Comparison of ENCODE assay signal across 10 mouse cellular contexts in genomic region chr11:114679582-114679981, GRCm38 (mm10). TPM values are rescaled to one million over a fixed set of nuclear protein-coding genes. Genes with fewer than 3 reads are reported as not detected.
DNase-seq lines count a peak whose midpoint lies in the region; ATAC-seq and TF ChIP-seq lines count a peak whose summit lies in the region.
"Had no signal": no experiment of that assay in that cellular context is flagged by ENCODE, and none has a peak within 500 bp of the region (broad histone marks: within the 10 kb centered on the region; RNA-seq: fewer than 3 reads in every experiment).

No protein-coding gene starts in this region.

- intact Hi-C loops in left cerebral cortex, postnatal 14 days (cut with DNase I): loop anchor here (5.0 to 10.0 kb wide), 2 partner anchors 55 to 108 kb away; no protein-coding TSS in a partner anchor

- TF ChIP-seq EP300 in MEL (IDR thresholded peaks at IDR 0.05; ENCODE audit: low read depth in 1 of 2, low read length in 2 of 2): no peak

- H3K27ac ChIP-seq in embryonic facial prominence, embryonic 14.5 days (replicated peaks; ENCODE audit: low read depth, low read length): no peak overlapping the region
- H3K27ac ChIP-seq in embryonic facial prominence, embryonic 10.5 days (replicated peaks): no peak overlapping the region
- no peak overlapping the region for H3K27ac ChIP-seq in MEL (ENCODE audit: control insufficient read depth, low read depth, low read length)
- H3K27ac ChIP-seq in liver, embryonic 12.5 days: peak overlapping the region; percentile 31; the same call in 1 of the 2 replicates

- H3K27me3 ChIP-seq in embryonic facial prominence, embryonic 14.5 days (replicated peaks; ENCODE audit: control insufficient read depth, insufficient read depth, low read length): no peaks in the 10 kb centered on the region
- H3K27me3 ChIP-seq in embryonic facial prominence, embryonic 10.5 days (replicated peaks; ENCODE audit: low read depth, poor library complexity, severe bottlenecking): peaks cover 17% of the 10 kb centered on the region
- no peaks in the 10 kb centered on the region for H3K27me3 ChIP-seq in MEL (ENCODE audit: control insufficient read depth in 1 of 2, insufficient read depth in 2 of 2, low read length in 2 of 2)
- peaks cover 22% of the 10 kb centered on the region for H3K27me3 ChIP-seq in liver, embryonic 12.5 days (replicated peaks)

- peaks cover 19% of the 10 kb centered on the region for H3K4me1 ChIP-seq in embryonic facial prominence, embryonic 14.5 days (ENCODE audit: control insufficient read depth, insufficient read depth, low read length)
- peaks cover 61% of the 10 kb centered on the region for H3K4me1 ChIP-seq in embryonic facial prominence, embryonic 10.5 days
- peaks cover 4 to 15% of the 10 kb centered on the region in 2 experiments for H3K4me1 ChIP-seq in MEL (ENCODE audit: control insufficient read depth in 1 of 2, insufficient read depth in 2 of 2, low read length in 2 of 2)
- H3K4me1 ChIP-seq in liver, embryonic 12.5 days: peaks cover 72% of the 10 kb centered on the region

- ATAC-seq in embryonic facial prominence, embryonic 14.5 days (ENCODE audit: low read depth): no peak
- ATAC-seq in liver, embryonic 12.5 days: no peak
- ATAC-seq: CD4-positive, CD25-positive, alpha-beta regulatory T cell, adult 4 months had no signal

- no peak for TF ChIP-seq CTCF in MEL (IDR thresholded peaks at IDR 0.05 in 2 of 3, conservative IDR thresholded peaks at IDR 0.05 in 1 of 3; ENCODE audit: control insufficient read depth in 1 of 3, insufficient read depth in 1 of 3, low read depth in 2 of 3, low read length in 3 of 3, poor library complexity in 1 of 3, severe bottlenecking in 1 of 3)

- no peak for TF ChIP-seq RAD21 in MEL (IDR thresholded peaks at IDR 0.05; ENCODE audit: low read depth, low read length)

- 61% methylated on average over 8 of the region's 8 CpGs for WGBS in embryonic facial prominence, embryonic 14.5 days
- WGBS in embryonic facial prominence, embryonic 10.5 days: 81% methylated on average over 8 of the region's 8 CpGs
- WGBS in liver, embryonic 12.5 days (ENCODE audit: insufficient replicate concordance): 27% methylated on average over 8 of the region's 8 CpGs

- no peaks in the 10 kb centered on the region for H3K9me3 ChIP-seq in embryonic facial prominence, embryonic 14.5 days (ENCODE audit: control insufficient read depth, low read length)
- no peaks in the 10 kb centered on the region for H3K9me3 ChIP-seq in embryonic facial prominence, embryonic 10.5 days
- no peaks in the 10 kb centered on the region for H3K9me3 ChIP-seq in MEL (replicated peaks; ENCODE audit: insufficient read depth, low read length)
- no peaks in the 10 kb centered on the region for H3K9me3 ChIP-seq in liver, embryonic 12.5 days (replicated peaks)

- TF ChIP-seq POLR2A in MEL (IDR thresholded peaks at IDR 0.05; ENCODE audit: control insufficient read depth in 1 of 2, insufficient read depth in 1 of 2, low read depth in 1 of 2, low read length in 2 of 2, poor library complexity in 1 of 2): no peak

- no peaks in the 10 kb centered on the region for H3K36me3 ChIP-seq in embryonic facial prominence, embryonic 14.5 days (ENCODE audit: control insufficient read depth, insufficient read depth, low read length)
- H3K36me3 ChIP-seq in embryonic facial prominence, embryonic 10.5 days (replicated peaks): peaks cover 3% of the 10 kb centered on the region
- H3K36me3 ChIP-seq in MEL (ENCODE audit: control insufficient read depth in 1 of 2, insufficient read depth in 2 of 2, low read length in 2 of 2): peaks cover 0 to 5% of the 10 kb centered on the region in 2 experiments; a peak in 2 of 4 replicates
- no peaks in the 10 kb centered on the region for H3K36me3 ChIP-seq in liver, embryonic 12.5 days

- no peak overlapping the region for H3K4me3 ChIP-seq in embryonic facial prominence, embryonic 14.5 days (ENCODE audit: low read depth, low read length)
- H3K4me3 ChIP-seq in embryonic facial prominence, embryonic 10.5 days: no peak overlapping the region
- H3K4me3 ChIP-seq in MEL (ENCODE audit: control insufficient read depth in 1 of 2, insufficient read depth in 1 of 2, low read depth in 2 of 2, low read length in 2 of 2): no peak overlapping the region
- H3K4me3 ChIP-seq in liver, embryonic 12.5 days: no peak overlapping the region

- peak; percentile 35 for DNase-seq in embryonic facial prominence, embryonic 14.5 days (ENCODE audit: low spot score)
- no peak for DNase-seq in embryonic facial prominence, embryonic 10.5 days (ENCODE audit: low spot score)
- peak; percentile 30 for DNase-seq in MEL (ENCODE audit: low read depth, low spot score)
- DNase-seq in heart, adult 9 months (ENCODE audit: low spot score in 2 of 2): peak; percentile 55 to 68
- DNase-seq in right cerebral cortex, adult 18-20 months: no peak
- no peak for DNase-seq in thymus, postnatal 10 days (ENCODE audit: low spot score in 2 of 2)
- no peak for DNase-seq in left cerebral cortex, postnatal 14 days (ENCODE audit: low spot score in 2 of 2)
- DNase-seq: gastrocnemius, postnatal 10 days had no signal

- H3K4me2 ChIP-seq in embryonic facial prominence, embryonic 14.5 days (ENCODE audit: low read depth, low read length): no peak overlapping the region
- no peak overlapping the region for H3K4me2 ChIP-seq in liver, embryonic 12.5 days

- H3K79me2 ChIP-seq in MEL (ENCODE audit: control insufficient read depth, insufficient read depth, low read length, poor library complexity): no peaks in the 10 kb centered on the region; the same call in 1 of the 2 replicates

- no peak overlapping the region for H3K9ac ChIP-seq in embryonic facial prominence, embryonic 14.5 days (ENCODE audit: low read depth, low read length)
- no peak overlapping the region for H3K9ac ChIP-seq in MEL (ENCODE audit: control insufficient read depth, low read depth, low read length, poor library complexity, severe bottlenecking)
- H3K9ac ChIP-seq in liver, embryonic 12.5 days: no peak overlapping the region

TF ChIP-seq in MEL, 35 proteins besides CTCF, POLR2A, EP300 and RAD21:
- TF ChIP-seq KAT2A (conservative IDR thresholded peaks at IDR 0.05; ENCODE audit: low read depth, low read length): no peak
- TF ChIP-seq JUND (IDR thresholded peaks at IDR 0.05; ENCODE audit: low read depth, low read length): no peak
- TF ChIP-seq MAFK (IDR thresholded peaks at IDR 0.05; ENCODE audit: borderline replicate concordance, low read depth, low read length): no peak
- TF ChIP-seq POLR2AphosphoS5 (IDR thresholded peaks at IDR 0.05; ENCODE audit: borderline replicate concordance, low read depth, low read length): no peak
- no peak for TF ChIP-seq SIN3A (IDR thresholded peaks at IDR 0.05; ENCODE audit: low read length)
- TF ChIP-seq E2F4 (IDR thresholded peaks at IDR 0.05; ENCODE audit: borderline replicate concordance, low read depth, low read length): no peak
- TF ChIP-seq TAL1 (IDR thresholded peaks at IDR 0.05; ENCODE audit: low read length): no peak
- TF ChIP-seq NELFE (IDR thresholded peaks at IDR 0.05; ENCODE audit: low read depth, low read length): no peak
- TF ChIP-seq POLR2AphosphoS2 (IDR thresholded peaks at IDR 0.05; ENCODE audit: low read length): no peak
- TF ChIP-seq RCOR1 (IDR thresholded peaks at IDR 0.05; ENCODE audit: low read depth, low read length): no peak
- TF ChIP-seq TCF12 (IDR thresholded peaks at IDR 0.05; ENCODE audit: low read depth, low read length): no peak

RNA-seq across cellular contexts. Expression of gene Ttyh2, which starts 4.4 kb away (rescaled TPM):
- polyA plus RNA-seq in embryonic facial prominence, embryonic 14.5 days (2014; fragmentation: Nextera tagmentation; extraction: Ambion mirVana): 37.7 and 41.1 TPM in 2 replicates
- 14.9 and 16.1 TPM in 2 replicates for polyA plus RNA-seq in embryonic facial prominence, embryonic 10.5 days (2016; fragmentation: Nextera tagmentation; extraction: Ambion mirVana)
- total RNA-seq in MEL (2012; rRNA removed): 9.7 and 10.4 TPM in 2 replicates
- polyA plus RNA-seq in MEL (2012; ENCODE audit: insufficient read depth in 1 of 2, insufficient read length in 2 of 2, low read depth in 1 of 2, low replicate concordance in 2 of 2, missing spikeins in 1 of 2): 1 to 10 TPM in 1 of 2 experiments, not detected in 1; 7.2 TPM
- 5.6 and 6.1 TPM in 2 replicates for polyA plus RNA-seq in liver, embryonic 12.5 days (2016; fragmentation: Nextera tagmentation; extraction: Ambion mirVana)
- total RNA-seq in left cerebral cortex, postnatal 14 days (2021): 10 to 100 TPM; 24.0 to 24.6 TPM

RNA-seq across cellular contexts. Expression of gene Rpl38, which starts 11.3 kb away (rescaled TPM):
- 1,079 and 1,191 TPM in 2 replicates for polyA plus RNA-seq in embryonic facial prominence, embryonic 14.5 days (2014; fragmentation: Nextera tagmentation; extraction: Ambion mirVana)
- polyA plus RNA-seq in embryonic facial prominence, embryonic 10.5 days (2016; fragmentation: Nextera tagmentation; extraction: Ambion mirVana): 1,047 and 1,098 TPM in 2 replicates
- 4,892 and 5,142 TPM in 2 replicates for total RNA-seq in MEL (2012; rRNA removed)
- polyA plus RNA-seq in MEL (2012; ENCODE audit: insufficient read depth in 1 of 2, insufficient read length in 2 of 2, low read depth in 1 of 2, low replicate concordance in 2 of 2, missing spikeins in 1 of 2): 1,000 to 10,000 TPM in 1 of 2 experiments, 100 to 1,000 TPM in 1; 851 to 1,236 TPM
- 1,173 and 1,181 TPM in 2 replicates for polyA plus RNA-seq in liver, embryonic 12.5 days (2016; fragmentation: Nextera tagmentation; extraction: Ambion mirVana)
- total RNA-seq in left cerebral cortex, postnatal 14 days (2021): 100 to 1,000 TPM; 737 to 799 TPM

RNA-seq across cellular contexts. Expression of gene Dnaic2, which starts 47.6 kb away (rescaled TPM):
- polyA plus RNA-seq in embryonic facial prominence, embryonic 14.5 days (2014; fragmentation: Nextera tagmentation; extraction: Ambion mirVana): 2.2 and 4.6 TPM in 2 replicates
- 1.7 and 1.8 TPM in 2 replicates for polyA plus RNA-seq in embryonic facial prominence, embryonic 10.5 days (2016; fragmentation: Nextera tagmentation; extraction: Ambion mirVana)
- total RNA-seq in MEL (2012; rRNA removed): not detected in 2 replicates
- polyA plus RNA-seq in MEL (2012; ENCODE audit: insufficient read depth in 1 of 2, insufficient read length in 2 of 2, low read depth in 1 of 2, low replicate concordance in 2 of 2, missing spikeins in 1 of 2): not detected
- polyA plus RNA-seq in liver, embryonic 12.5 days (2016; fragmentation: Nextera tagmentation; extraction: Ambion mirVana): 0.05 TPM in 1 of 2 replicates, not detected in the other
- total RNA-seq in left cerebral cortex, postnatal 14 days (2021): 1 to 10 TPM in 1 of 2 experiments, under 1 TPM in 1; 0.99 to 1.8 TPM
- polyA plus RNA-seq: CD4-positive, CD25-positive, alpha-beta regulatory T cell, adult 4 months had no signal

Comparison
In these comparisons a context has a peak if more than half of its experiments do, and no peak if none do; other contexts are left out.
1. DNase-seq: peak in embryonic facial prominence, embryonic 14.5 days (single experiment), MEL (single experiment) and heart, adult 9 months (2 of 2); none in embryonic facial prominence, embryonic 10.5 days (single experiment), right cerebral cortex, adult 18-20 months (single experiment), thymus, postnatal 10 days (0 of 2) and left cerebral cortex, postnatal 14 days (0 of 2).